In genomic region chr9:47843328-47843727, GRCm38 (mm10) we compare ENCODE assay signal across 10 mouse cellular contexts.
"Had no signal": no experiment of that assay in that cellular context is flagged by ENCODE, and none has a peak within 500 bp of the region (broad histone marks: within the 10 kb centered on the region; RNA-seq: fewer than 3 reads in every experiment).

No protein-coding gene starts in this region.

- DNase-seq: kidney, adult 9 months; kidney, postnatal 14 days; kidney, postnatal 4 days; liver, embryonic 13.5 days; lung, adult 2 months; lung, postnatal 14 days; lung, postnatal 4 days; midbrain, embryonic 14.5 days; thymus, adult 18-20 months; thymus, postnatal 4 days had no signal
